Mouse (Mus musculus): ENCODE measurements around the gene Lrrc74a. TPM values are rescaled to one million over a fixed set of nuclear protein-coding genes. Genes with fewer than 3 reads are reported as not detected.

The Lrrc74a gene
- polyA plus RNA-seq (2011; ENCODE audit: insufficient read length, low read depth, missing spikeins) = not detected in 2 replicates

DNA sequence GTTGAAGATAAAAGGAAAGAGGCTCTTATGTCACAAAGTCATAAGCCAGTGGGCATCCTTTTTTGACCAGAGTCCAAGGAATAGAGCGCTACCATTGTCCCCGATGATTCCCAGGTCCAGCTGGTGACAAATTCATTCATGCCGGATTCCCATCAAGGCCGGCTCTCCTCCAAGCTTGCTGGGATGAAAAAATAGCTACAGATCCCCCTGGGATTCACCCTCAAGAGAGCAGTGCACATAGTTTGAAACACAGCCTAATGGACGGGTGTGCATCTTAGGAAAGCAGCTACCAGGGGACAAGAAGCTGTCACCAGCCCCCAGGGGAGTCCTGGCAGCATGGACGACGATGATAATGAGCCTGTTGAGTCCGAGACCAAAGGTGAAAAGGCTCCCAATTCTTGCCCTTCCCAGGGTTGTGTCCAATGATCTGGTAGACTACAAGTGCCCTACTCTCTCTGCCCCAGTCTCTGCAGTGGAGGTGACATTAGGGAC is at the start of gene Lrrc74a:
TSS of gene Lrrc74a (plus strand) at position 51 of the 492 bp plus-strand sequence.
- H3K4me1 ChIP-seq (ENCODE audit: control insufficient read depth, insufficient read depth, low read length) = no peaks in the 10 kb centered on the region
- H3K4me3 ChIP-seq (ENCODE audit: insufficient read depth, low read length) = no peak within 1 kb of the TSS
- H3K27ac ChIP-seq (ENCODE audit: insufficient read depth, low read length) = no peak within 1 kb of the TSS
- TF ChIP-seq POLR2A (IDR thresholded peaks at IDR 0.05; ENCODE audit: low read depth, low read length) (no peak), CTCF (IDR thresholded peaks at IDR 0.05; ENCODE audit: borderline replicate concordance, insufficient read depth, low read length) (no peak)

DNA sequence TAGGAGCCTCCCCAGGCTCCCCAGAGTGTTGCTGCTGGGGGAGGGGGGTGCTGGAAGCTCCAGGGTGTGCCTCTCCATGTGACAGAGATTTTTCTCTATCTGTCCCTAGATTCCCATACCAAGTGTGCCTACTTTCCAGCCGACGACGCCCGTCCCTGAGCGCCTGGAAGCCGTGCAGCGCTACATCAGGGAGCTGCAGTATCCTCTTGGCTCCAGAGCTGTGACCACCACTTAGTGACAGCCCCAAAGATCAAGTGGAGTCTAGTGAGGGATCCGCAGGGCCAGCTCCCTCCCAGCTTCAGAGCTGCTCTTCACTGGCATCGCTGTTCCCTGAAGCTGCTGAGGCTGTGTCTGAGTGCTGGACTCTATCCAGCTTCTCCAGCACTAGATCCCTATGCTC is 48.9 kb upstream of the Lrrc74a start:
- TF ChIP-seq CTCF (IDR thresholded peaks at IDR 0.05; ENCODE audit: borderline replicate concordance, insufficient read depth, low read length) (no peak), POLR2A (IDR thresholded peaks at IDR 0.05; ENCODE audit: low read depth, low read length) (no peak)
- Histone ChIP-seq H3K4me3 (ENCODE audit: insufficient read depth, low read length) (no peak overlapping the region), H3K4me1 (ENCODE audit: control insufficient read depth, insufficient read depth, low read length) (no peaks in the 10 kb centered on the region), H3K27ac (ENCODE audit: insufficient read depth, low read length) (no peak overlapping the region)

DNA sequence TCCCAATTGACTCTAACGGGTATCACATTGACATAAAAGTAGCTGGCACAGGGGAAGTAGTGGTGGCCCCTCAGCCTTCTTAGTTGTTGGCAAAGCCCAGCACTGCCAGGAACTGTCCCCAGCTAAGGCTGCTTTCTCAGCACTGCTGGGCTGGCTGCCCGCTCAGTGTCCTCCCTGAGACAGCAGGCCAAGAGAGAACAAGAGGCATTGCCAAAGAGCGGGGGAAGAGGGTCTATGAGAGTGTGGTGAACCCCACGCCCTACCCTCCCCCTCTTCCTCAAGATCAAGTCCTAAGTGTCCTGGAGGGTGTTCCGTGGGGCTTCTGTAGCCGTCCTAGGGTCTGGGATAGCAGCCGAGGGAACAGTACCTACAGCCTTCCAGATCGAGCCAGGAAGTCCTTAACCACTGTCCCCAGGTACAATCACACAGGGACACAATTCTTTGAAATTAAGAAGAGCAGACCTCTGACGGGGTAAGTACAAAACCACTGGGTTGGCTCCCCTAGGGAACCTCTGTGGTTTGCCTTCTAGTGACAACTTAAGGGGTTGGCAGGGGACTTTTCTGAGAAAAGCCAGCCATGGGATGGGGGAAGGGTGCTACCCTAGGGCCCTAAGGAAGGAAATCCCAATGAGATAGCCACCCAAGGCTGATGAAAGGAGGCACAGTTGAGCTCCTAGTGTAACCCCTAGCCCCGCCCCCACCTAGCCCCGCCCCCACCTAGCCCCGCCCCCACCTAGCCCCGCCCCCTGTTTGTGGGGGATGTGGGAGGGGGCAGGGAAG is 47.4 kb upstream of the Lrrc74a start:
- no peak for TF ChIP-seq POLR2A (IDR thresholded peaks at IDR 0.05; ENCODE audit: low read depth, low read length)
- no peak for TF ChIP-seq CTCF (IDR thresholded peaks at IDR 0.05; ENCODE audit: borderline replicate concordance, insufficient read depth, low read length)
- H3K27ac ChIP-seq (ENCODE audit: insufficient read depth, low read length) = no peak overlapping the region

DNA sequence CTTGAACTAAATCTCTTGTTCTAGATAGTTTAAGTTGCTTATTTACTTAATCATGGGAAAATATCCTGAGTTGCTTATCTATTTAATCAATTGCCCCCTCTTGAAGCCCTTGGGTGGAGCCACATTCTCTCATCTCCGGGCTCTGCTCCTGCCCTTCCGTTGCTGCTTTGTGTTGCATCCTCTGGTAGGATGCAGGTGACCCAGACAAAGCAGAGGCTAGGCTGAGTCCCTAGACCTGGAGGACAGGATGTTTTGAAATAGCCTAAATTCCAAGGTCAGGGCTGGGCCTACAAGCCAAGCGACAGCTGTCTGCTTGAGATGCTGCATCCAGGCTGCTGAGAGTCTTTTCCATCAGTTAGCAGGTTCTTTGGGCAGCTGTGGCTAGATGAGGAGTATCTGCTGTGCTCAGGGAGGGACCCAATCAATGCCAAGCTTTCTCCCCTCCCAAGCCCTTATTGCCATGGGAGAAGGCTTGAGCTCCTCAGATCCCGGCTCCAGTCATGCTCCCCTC is 46.7 kb upstream of the Lrrc74a start:
- Histone ChIP-seq H3K27ac (ENCODE audit: insufficient read depth, low read length) (no peak overlapping the region), H3K4me1 (ENCODE audit: control insufficient read depth, insufficient read depth, low read length) (no peaks in the 10 kb centered on the region), H3K4me3 (ENCODE audit: insufficient read depth, low read length) (no peak overlapping the region)
- TF ChIP-seq CTCF (IDR thresholded peaks at IDR 0.05; ENCODE audit: borderline replicate concordance, insufficient read depth, low read length) (no peak), POLR2A (IDR thresholded peaks at IDR 0.05; ENCODE audit: low read depth, low read length) (no peak)

More for the DNA sequence above, 47.4 kb upstream of the Lrrc74a start:
- Histone ChIP-seq H3K4me1 (ENCODE audit: control insufficient read depth, insufficient read depth, low read length) (no peaks in the 10 kb centered on the region), H3K4me3 (ENCODE audit: insufficient read depth, low read length) (no peak overlapping the region)

DNA sequence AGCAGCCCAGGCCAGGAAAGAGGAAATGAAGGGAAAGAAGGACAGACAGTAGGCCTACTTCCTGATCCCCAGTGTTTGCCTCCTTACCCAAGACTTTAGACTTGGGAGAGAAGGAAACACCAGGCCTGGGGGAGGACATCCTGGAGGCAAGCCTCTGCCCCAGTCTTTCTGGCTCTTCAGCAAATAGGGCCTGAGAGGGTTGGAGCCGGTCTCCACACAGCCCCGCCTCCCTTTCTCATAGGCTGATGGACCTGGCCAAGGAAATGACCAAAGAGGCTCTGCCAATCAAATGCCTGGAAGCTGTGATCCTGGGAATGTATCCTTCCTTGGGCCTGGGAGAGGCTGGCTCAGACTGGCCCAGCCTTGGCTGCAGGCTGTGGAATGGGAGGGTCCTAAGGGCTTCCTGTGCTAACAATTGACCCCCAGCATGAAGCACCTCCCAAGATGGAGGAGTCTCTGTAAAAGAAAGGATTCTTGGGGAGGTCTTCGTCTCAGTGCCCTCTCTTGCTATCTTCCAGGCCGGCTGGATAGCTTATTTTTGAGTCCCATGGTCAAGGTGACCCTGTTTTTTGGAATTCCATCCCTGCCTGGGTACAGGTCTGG is 46.1 kb upstream of the Lrrc74a start:
- TF ChIP-seq CTCF (IDR thresholded peaks at IDR 0.05; ENCODE audit: borderline replicate concordance, insufficient read depth, low read length) = no peak
- Histone ChIP-seq H3K27ac (ENCODE audit: insufficient read depth, low read length) (no peak overlapping the region), H3K4me1 (ENCODE audit: control insufficient read depth, insufficient read depth, low read length) (no peaks in the 10 kb centered on the region), H3K4me3 (ENCODE audit: insufficient read depth, low read length) (no peak overlapping the region)

DNA sequence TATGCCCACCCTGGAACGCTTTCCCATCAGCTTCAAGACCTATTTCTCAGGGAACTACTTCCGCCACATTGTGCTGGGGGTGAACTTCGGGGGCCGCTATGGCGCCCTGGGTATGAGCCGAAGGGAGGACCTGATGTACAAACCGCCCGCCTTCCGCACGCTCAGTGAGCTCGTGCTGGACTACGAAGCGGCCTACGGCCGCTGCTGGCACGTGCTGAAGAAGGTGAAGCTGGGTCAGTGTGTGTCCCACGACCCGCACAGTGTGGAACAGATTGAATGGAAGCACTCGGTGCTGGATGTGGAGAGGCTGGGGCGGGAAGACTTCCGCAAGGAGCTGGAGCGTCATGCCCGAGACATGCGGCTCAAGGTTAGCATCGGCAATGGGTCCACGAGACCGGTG is 45.3 kb upstream of the Lrrc74a start:
- Histone ChIP-seq H3K4me3 (ENCODE audit: insufficient read depth, low read length) (no peak overlapping the region), H3K27ac (ENCODE audit: insufficient read depth, low read length) (no peak overlapping the region), H3K4me1 (ENCODE audit: control insufficient read depth, insufficient read depth, low read length) (peaks cover 3% of the 10 kb centered on the region; the same call in 1 of the 2 replicates)
- TF ChIP-seq POLR2A (IDR thresholded peaks at IDR 0.05; ENCODE audit: low read depth, low read length) = no peak
- no peak for TF ChIP-seq CTCF (IDR thresholded peaks at IDR 0.05; ENCODE audit: borderline replicate concordance, insufficient read depth, low read length)

DNA sequence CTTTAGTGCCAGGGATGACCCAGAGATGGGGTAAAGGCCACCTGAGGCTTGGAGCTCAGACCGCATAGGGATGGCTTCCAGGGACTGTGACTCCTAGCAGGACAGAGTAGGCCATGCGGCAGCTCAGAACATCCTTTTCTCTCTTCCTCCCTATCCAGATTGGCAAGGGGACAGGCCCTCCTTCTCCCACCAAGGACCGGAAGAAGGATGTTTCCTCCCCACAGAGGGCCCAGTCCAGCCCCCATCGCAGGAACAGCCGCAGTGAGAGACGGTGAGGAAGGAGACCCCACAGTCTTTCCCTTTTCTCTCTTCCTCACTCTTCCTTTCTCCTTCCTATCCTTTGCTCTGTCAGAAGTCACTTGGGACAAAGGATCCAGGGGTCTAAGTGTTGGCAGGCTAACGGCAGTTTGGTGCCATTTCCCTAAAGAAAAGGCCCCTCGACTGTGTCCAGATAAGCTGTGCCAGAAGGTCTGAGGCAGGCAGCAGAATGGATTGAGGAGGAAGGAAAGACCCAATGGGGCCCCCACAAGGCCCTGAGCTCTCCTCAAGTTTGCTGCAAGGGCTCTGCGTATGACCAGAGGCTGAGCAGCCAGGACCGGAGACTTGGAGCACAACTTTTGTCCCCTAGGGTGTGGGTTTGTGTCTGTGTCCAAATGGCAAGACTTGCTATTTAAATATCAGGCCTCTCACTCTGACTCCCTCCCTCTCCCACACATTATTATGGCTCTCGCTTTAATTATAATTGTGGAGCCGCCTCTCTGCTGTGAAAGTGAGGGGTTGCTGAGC is 43.3 kb upstream of the Lrrc74a start:
- Histone ChIP-seq H3K4me1 (ENCODE audit: control insufficient read depth, insufficient read depth, low read length) (peaks cover 6% of the 10 kb centered on the region; the same call in 1 of the 2 replicates), H3K4me3 (ENCODE audit: insufficient read depth, low read length) (no peak overlapping the region), H3K27ac (ENCODE audit: insufficient read depth, low read length) (no peak overlapping the region)
- no peak for TF ChIP-seq CTCF (IDR thresholded peaks at IDR 0.05; ENCODE audit: borderline replicate concordance, insufficient read depth, low read length)
- TF ChIP-seq POLR2A (IDR thresholded peaks at IDR 0.05; ENCODE audit: low read depth, low read length) = no peak

DNA sequence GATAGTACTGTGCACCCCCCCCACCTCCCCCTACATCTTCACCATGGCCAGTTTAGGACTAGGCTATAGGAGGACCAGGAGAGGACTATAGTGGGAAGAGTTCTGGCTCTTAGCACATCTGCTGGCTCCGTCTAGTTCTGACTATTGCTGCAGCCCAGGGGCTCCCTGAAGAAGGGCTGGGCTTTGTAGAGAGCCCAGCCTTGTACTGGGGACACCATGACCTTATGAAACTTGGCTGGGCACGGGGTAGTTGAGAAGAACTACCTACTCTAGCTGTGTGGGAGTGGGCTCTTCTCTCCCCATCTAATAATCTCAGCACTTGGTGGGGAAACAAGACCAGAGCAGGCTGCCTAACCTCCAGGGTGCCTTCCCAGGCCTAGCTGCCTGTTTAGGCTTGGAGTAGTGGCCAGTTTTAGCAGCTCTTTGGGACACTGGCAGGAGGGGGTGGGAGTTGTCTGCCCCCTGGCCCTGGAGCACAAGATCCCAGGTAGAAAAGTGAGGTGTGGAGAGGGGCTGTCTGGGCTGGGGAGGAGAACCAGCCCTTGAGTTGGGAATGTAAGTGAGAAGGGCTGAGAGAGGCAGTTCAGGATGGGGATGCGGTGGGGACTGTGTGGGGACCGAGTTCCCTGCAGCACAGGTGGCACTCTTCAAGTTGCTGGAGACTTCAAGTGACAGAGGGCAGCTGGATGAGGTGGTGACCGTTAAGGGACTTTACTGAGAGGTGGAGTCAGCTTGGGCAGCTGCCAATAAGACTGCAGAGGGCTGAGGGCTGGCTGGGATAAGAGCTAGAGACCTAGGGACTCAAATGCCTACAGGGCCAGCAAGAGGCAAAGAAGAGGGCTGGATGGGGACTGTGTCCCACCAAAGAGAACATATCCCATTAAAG is 41.5 kb upstream of the Lrrc74a start:
- no peak overlapping the region for H3K4me3 ChIP-seq (ENCODE audit: insufficient read depth, low read length)
- H3K27ac ChIP-seq (ENCODE audit: insufficient read depth, low read length) = no peak overlapping the region
- no peak for TF ChIP-seq CTCF (IDR thresholded peaks at IDR 0.05; ENCODE audit: borderline replicate concordance, insufficient read depth, low read length)
- TF ChIP-seq POLR2A (IDR thresholded peaks at IDR 0.05; ENCODE audit: low read depth, low read length) = no peak
- H3K4me1 ChIP-seq (ENCODE audit: control insufficient read depth, insufficient read depth, low read length) = peaks cover 6% of the 10 kb centered on the region; the same call in 1 of the 2 replicates

Measured in embryonic fibroblast, embryonic 13.5 days (primary cell).